Comparison of ENCODE assay signal across 8 mouse cellular contexts in genomic region chr9:71624793-71625495, GRCm38 (mm10). TPM values are rescaled to one million over a fixed set of nuclear protein-coding genes. Genes with fewer than 3 reads are reported as not detected.
DNase-seq lines count a peak whose midpoint lies in the region; ATAC-seq and TF ChIP-seq lines count a peak whose summit lies in the region.

No protein-coding gene starts in this region.

- H3K27me3 ChIP-seq in hindbrain, embryonic 10.5 days (ENCODE audit: insufficient read depth, poor library complexity, severe bottlenecking) = no peaks in the 10 kb centered on the region
- no peaks in the 10 kb centered on the region for H3K27me3 ChIP-seq in hindbrain, embryonic 12.5 days
- no peaks in the 10 kb centered on the region for H3K27me3 ChIP-seq in intestine, embryonic 14.5 days (replicated peaks; ENCODE audit: control insufficient read depth, insufficient read depth, low read length)
- no peaks in the 10 kb centered on the region for H3K27me3 ChIP-seq in limb, embryonic 14.5 days (ENCODE audit: control insufficient read depth, insufficient read depth, low read length)

- peak; percentile 54 for DNase-seq in hindbrain, embryonic 10.5 days (ENCODE audit: low spot score)
- peak; percentile 46 for DNase-seq in Muller cell, postnatal 12 days (ENCODE audit: inconsistent ontology term)
- peak; percentile 82 for DNase-seq in intestine, embryonic 14.5 days (ENCODE audit: low spot score)
- DNase-seq in limb, embryonic 14.5 days (ENCODE audit: low spot score) = peak; percentile 33
- peak; percentile 27 for DNase-seq in retina, postnatal 7 days (ENCODE audit: low read depth, low spot score)
- peak; percentile 75 for DNase-seq in urinary bladder, postnatal 14 days (ENCODE audit: low spot score)

- TF ChIP-seq POLR2A in limb, embryonic 14.5 days (IDR thresholded peaks at IDR 0.05; ENCODE audit: borderline replicate concordance, extremely low read depth, insufficient read depth, insufficient read length) = no peak

- no peak overlapping the region for H3K9ac ChIP-seq in hindbrain, embryonic 12.5 days
- H3K9ac ChIP-seq in intestine, embryonic 14.5 days (ENCODE audit: low read length) = no peak overlapping the region
- H3K9ac ChIP-seq in limb, embryonic 14.5 days (ENCODE audit: low read depth, low read length, severe bottlenecking) = no peak overlapping the region

- H3K4me3 ChIP-seq in hindbrain, embryonic 10.5 days = no peak overlapping the region
- no peak overlapping the region for H3K4me3 ChIP-seq in hindbrain, embryonic 12.5 days
- no peak overlapping the region for H3K4me3 ChIP-seq in intestine, embryonic 14.5 days (ENCODE audit: low read depth, low read length)
- H3K4me3 ChIP-seq in limb, embryonic 14.5 days (replicated peaks; ENCODE audit: low read length) = no peak overlapping the region

- H3K36me3 ChIP-seq in hindbrain, embryonic 10.5 days = no peaks in the 10 kb centered on the region
- no peaks in the 10 kb centered on the region for H3K36me3 ChIP-seq in hindbrain, embryonic 12.5 days
- H3K36me3 ChIP-seq in intestine, embryonic 14.5 days (ENCODE audit: control insufficient read depth, insufficient read depth, low read length) = peaks cover 6% of the 10 kb centered on the region; the same call in 1 of the 2 replicates
- peaks cover 4% of the 10 kb centered on the region; the same call in 1 of the 2 replicates for H3K36me3 ChIP-seq in limb, embryonic 14.5 days (ENCODE audit: control insufficient read depth, insufficient read depth, low read length)

- H3K9me3 ChIP-seq in hindbrain, embryonic 10.5 days = no peaks in the 10 kb centered on the region
- H3K9me3 ChIP-seq in hindbrain, embryonic 12.5 days (replicated peaks) = no peaks in the 10 kb centered on the region
- H3K9me3 ChIP-seq in intestine, embryonic 14.5 days (ENCODE audit: control insufficient read depth, low read length) = no peaks in the 10 kb centered on the region
- H3K9me3 ChIP-seq in limb, embryonic 14.5 days (ENCODE audit: control insufficient read depth, low read length) = no peaks in the 10 kb centered on the region

- H3K27ac ChIP-seq in hindbrain, embryonic 10.5 days = no peak overlapping the region
- H3K27ac ChIP-seq in hindbrain, embryonic 12.5 days = no peak overlapping the region
- H3K27ac ChIP-seq in intestine, embryonic 14.5 days (ENCODE audit: low read depth) = no peak overlapping the region
- no peak overlapping the region for H3K27ac ChIP-seq in limb, embryonic 14.5 days (replicated peaks; ENCODE audit: low read depth, low read length)

- H3K4me2 ChIP-seq in hindbrain, embryonic 12.5 days (replicated peaks) = no peak overlapping the region
- no peak overlapping the region for H3K4me2 ChIP-seq in intestine, embryonic 14.5 days (ENCODE audit: low read length)
- no peak overlapping the region for H3K4me2 ChIP-seq in limb, embryonic 14.5 days (replicated peaks; ENCODE audit: low read depth, low read length, severe bottlenecking)

- no peak for ATAC-seq in hindbrain, embryonic 12.5 days (ENCODE audit: low FRiP score)
- peak; percentile 78 for ATAC-seq in common myeloid progenitor, adult 5-6 weeks (replicated peaks; ENCODE audit: low read depth, poor library complexity, severe bottlenecking)
- ATAC-seq in intestine, embryonic 14.5 days (replicated peaks; ENCODE audit: low FRiP score, low TSS enrichment, low read depth) = no peak
- no peak for ATAC-seq in limb, embryonic 14.5 days (ENCODE audit: low FRiP score, low read depth)

- H3K4me1 ChIP-seq in hindbrain, embryonic 10.5 days (replicated peaks) = peaks cover 18% of the 10 kb centered on the region
- H3K4me1 ChIP-seq in hindbrain, embryonic 12.5 days = peaks cover 5% of the 10 kb centered on the region; the same call in 1 of the 2 replicates
- H3K4me1 ChIP-seq in intestine, embryonic 14.5 days (replicated peaks; ENCODE audit: control insufficient read depth, insufficient read depth, low read length) = no peaks in the 10 kb centered on the region; the same call in 1 of the 2 replicates
- no peaks in the 10 kb centered on the region for H3K4me1 ChIP-seq in limb, embryonic 14.5 days (ENCODE audit: control insufficient read depth, insufficient read depth, low read length)

- WGBS in hindbrain, embryonic 10.5 days = 50% methylated on average over 10 of the region's 10 CpGs
- 51% methylated on average over 10 of the region's 10 CpGs for WGBS in hindbrain, embryonic 12.5 days
- WGBS in intestine, embryonic 14.5 days = 39% methylated on average over 10 of the region's 10 CpGs
- WGBS in limb, embryonic 14.5 days = 43% methylated on average over 10 of the region's 10 CpGs

RNA-seq across cellular contexts. Expression of gene Myzap, which starts 32.8 kb away (rescaled TPM):
- polyA plus RNA-seq in hindbrain, embryonic 10.5 days (2016; fragmentation: Nextera tagmentation; extraction: Ambion mirVana) = 4.4 and 4.9 TPM in 2 replicates
- polyA plus RNA-seq in hindbrain, embryonic 12.5 days (2016; fragmentation: Nextera tagmentation; extraction: Ambion mirVana) = 5.5 and 6.6 TPM in 2 replicates
- total RNA-seq in common myeloid progenitor, adult 5-6 weeks (2017) = 0.27 TPM in 1 of 2 replicates, not detected in the other
- 10.1 TPM in 2 replicates for polyA plus RNA-seq in intestine, embryonic 14.5 days (2014; fragmentation: Nextera tagmentation; extraction: Ambion mirVana)
- polyA plus RNA-seq in limb, embryonic 14.5 days (2012; rRNA removed) = 27.8 and 33.1 TPM in 2 replicates
- 16.1 TPM in 2 replicates for polyA plus RNA-seq in limb, embryonic 14.5 days (2014; fragmentation: Nextera tagmentation; extraction: Ambion mirVana)

Comparison
In these comparisons a context has a peak if more than half of its experiments do, and no peak if none do; other contexts are left out.
1. DNase-seq: peak in every context shown above with its lines; median percentile 82 in intestine, embryonic 14.5 days; 75 in urinary bladder, postnatal 14 days; 54 in hindbrain, embryonic 10.5 days; 46 in Muller cell, postnatal 12 days; 33 in limb, embryonic 14.5 days; 27 in retina, postnatal 7 days.